Mouse (Mus musculus) embryonic fibroblast, embryonic 13.5 days (primary cell): ENCODE measurements around the gene Ptx4.

Experiments
- CTCF ChIP-seq: IDR thresholded peaks from 2 replicates; pipeline ENCODE4 v1.5.1; 2011; ENCODE audit warnings: mild to moderate bottlenecking, control low read depth, low read length, moderate library complexity, borderline replicate concordance; ENCODE audit not compliant: insufficient read depth
- POLR2A ChIP-seq: IDR thresholded peaks from 2 replicates; pipeline ENCODE4 v1.6.1; 2011; ENCODE audit warnings: low read depth, mild to moderate bottlenecking, control low read depth, low read length, moderate library complexity

DNA sequence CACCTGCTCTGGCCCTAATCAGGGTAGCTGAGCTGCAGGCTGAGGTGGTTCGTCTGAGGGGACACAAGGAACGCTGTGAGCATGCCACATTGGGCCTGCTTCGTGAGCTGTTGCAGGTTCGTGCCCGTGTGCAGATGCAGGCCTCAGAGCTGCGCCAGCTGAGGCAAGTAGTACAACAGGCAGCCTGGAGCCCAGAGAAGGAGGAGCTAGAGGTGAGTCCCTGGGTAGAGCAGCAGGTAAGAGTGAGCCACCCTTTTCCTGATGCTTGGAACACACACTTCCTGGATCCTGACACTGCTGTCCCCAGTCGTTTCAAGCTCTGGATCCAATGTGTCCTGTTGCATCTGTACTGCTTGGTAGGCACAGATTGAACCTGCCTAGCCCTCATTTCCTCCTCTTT is 42.8 kb downstream of the Ptx4 start:
- TF ChIP-seq CTCF = no peak
- no peak for TF ChIP-seq POLR2A
